23 mouse cellular contexts compared by ENCODE assay signal in genomic region chr9:67712146-67712545, GRCm38 (mm10). TPM values are rescaled to one million over a fixed set of nuclear protein-coding genes. Genes with fewer than 3 reads are reported as not detected.
DNase-seq lines count a peak whose midpoint lies in the region; ATAC-seq and TF ChIP-seq lines count a peak whose summit lies in the region.
"Had no signal": no experiment of that assay in that cellular context is flagged by ENCODE, and none has a peak within 500 bp of the region (broad histone marks: within the 10 kb centered on the region; RNA-seq: fewer than 3 reads in every experiment).

No protein-coding gene starts in this region.

- 0 out of 2 replicates have a peak, but pooled peaks have one; percentile 16 for ATAC-seq in lung, postnatal 0 days
- ATAC-seq in kidney, embryonic 14.5 days (ENCODE audit: low FRiP score, low TSS enrichment), result no peak
- ATAC-seq: activated CD4-positive, CD25-positive, alpha-beta regulatory T cell, adult 4 months; forebrain, embryonic 15.5 days; inflammation-experienced regulatory T-cells, adult 6 months had no signal

- no peak overlapping the region for H3K9ac ChIP-seq in lung, postnatal 0 days (replicated peaks; ENCODE audit: low read depth)
- H3K9ac ChIP-seq in kidney, embryonic 14.5 days (ENCODE audit: low read depth, low read length), result no peak overlapping the region
- H3K9ac ChIP-seq: embryonic facial prominence, embryonic 13.5 days; forebrain, embryonic 12.5 days; forebrain, embryonic 15.5 days; heart, embryonic 12.5 days; heart, embryonic 15.5 days; hindbrain, embryonic 14.5 days had no signal

- TF ChIP-seq POLR2A in lung, adult 2 months (IDR thresholded peaks at IDR 0.05; ENCODE audit: borderline replicate concordance, extremely low read depth, low read depth, low read length), result no peak

- H3K36me3 ChIP-seq in lung, postnatal 0 days (ENCODE audit: insufficient read depth, low read length), result no peaks in the 10 kb centered on the region
- no peaks in the 10 kb centered on the region for H3K36me3 ChIP-seq in kidney, embryonic 14.5 days (ENCODE audit: control insufficient read depth, insufficient read depth, low read length)
- H3K36me3 ChIP-seq: embryonic facial prominence, embryonic 10.5 days; embryonic facial prominence, embryonic 13.5 days; forebrain, embryonic 12.5 days; forebrain, embryonic 15.5 days; G1E; heart, embryonic 12.5 days; heart, embryonic 15.5 days had no signal

- no peak for TF ChIP-seq CTCF in lung, postnatal 0 days (IDR thresholded peaks at IDR 0.05)
- TF ChIP-seq CTCF in lung, adult 2 months (IDR thresholded peaks at IDR 0.05; ENCODE audit: insufficient read depth, low read length), result no peak

- 51% methylated on average over 9 of the region's 9 CpGs for WGBS in lung, postnatal 0 days
- WGBS in lung, adult 2 months, result 57% methylated on average over 9 of the region's 9 CpGs
- 82% methylated on average over 9 of the region's 9 CpGs for WGBS in kidney, embryonic 14.5 days

- no peak overlapping the region for H3K4me3 ChIP-seq in lung, postnatal 0 days (ENCODE audit: low read depth, low read length)
- H3K4me3 ChIP-seq in lung, adult 2 months (replicated peaks; ENCODE audit: extremely low read depth, low read depth, low read length), result no peak overlapping the region
- H3K4me3 ChIP-seq in kidney, embryonic 14.5 days (ENCODE audit: low read length), result no peak overlapping the region
- H3K4me3 ChIP-seq: embryonic facial prominence, embryonic 10.5 days; embryonic facial prominence, embryonic 13.5 days; erythroblast, embryonic 14.5 days; forebrain, embryonic 12.5 days; forebrain, embryonic 15.5 days; heart, adult 2 months; heart, embryonic 12.5 days; heart, embryonic 15.5 days had no signal

- H3K9me3 ChIP-seq in lung, postnatal 0 days (ENCODE audit: low read length), result no peaks in the 10 kb centered on the region
- no peaks in the 10 kb centered on the region for H3K9me3 ChIP-seq in kidney, embryonic 14.5 days (ENCODE audit: control insufficient read depth, low read length)
- H3K9me3 ChIP-seq: embryonic facial prominence, embryonic 10.5 days; embryonic facial prominence, embryonic 13.5 days; forebrain, embryonic 12.5 days; forebrain, embryonic 15.5 days; G1E; heart, embryonic 12.5 days; heart, embryonic 15.5 days had no signal

- H3K27me3 ChIP-seq in lung, postnatal 0 days (replicated peaks; ENCODE audit: insufficient read depth, low read length), result no peaks in the 10 kb centered on the region
- H3K27me3 ChIP-seq in kidney, embryonic 14.5 days (ENCODE audit: control insufficient read depth, insufficient read depth, low read length), result no peaks in the 10 kb centered on the region
- H3K27me3 ChIP-seq: heart, embryonic 15.5 days had no signal

- no peak overlapping the region for H3K27ac ChIP-seq in lung, postnatal 0 days (ENCODE audit: low read length)
- H3K27ac ChIP-seq in kidney, embryonic 14.5 days (ENCODE audit: low read depth, low read length), result no peak overlapping the region
- H3K27ac ChIP-seq: embryonic facial prominence, embryonic 10.5 days; embryonic facial prominence, embryonic 13.5 days; forebrain, embryonic 12.5 days; forebrain, embryonic 15.5 days; heart, adult 2 months; heart, embryonic 15.5 days; hindbrain, embryonic 14.5 days; hindbrain, postnatal 0 days had no signal

- DNase-seq in heart, adult 11 months, result peak; percentile 80
- no peak for DNase-seq in heart, adult 8-10 months (ENCODE audit: low spot score)
- DNase-seq in lung, postnatal 0 days (ENCODE audit: low spot score), result no peak
- no peak for DNase-seq in lung, adult 2 months
- DNase-seq in 416B (ENCODE audit: low read depth), result peak; percentile 24
- peak; percentile 3 for DNase-seq in NIH3T3 (ENCODE audit: low read depth)
- DNase-seq in right cerebral cortex, postnatal 36 days (ENCODE audit: low spot score in 2 of 2), result no peak

- H3K4me1 ChIP-seq in lung, postnatal 0 days (ENCODE audit: insufficient read depth, low read depth, low read length), result no peaks in the 10 kb centered on the region
- no peaks in the 10 kb centered on the region for H3K4me1 ChIP-seq in lung, adult 2 months (ENCODE audit: control insufficient read depth, insufficient read depth, low read length)
- 0 out of 2 replicates have a peak, but pooled peaks cover 4% of the 10 kb centered on the region for H3K4me1 ChIP-seq in kidney, embryonic 14.5 days (ENCODE audit: control insufficient read depth, insufficient read depth, low read length)
- H3K4me1 ChIP-seq: embryonic facial prominence, embryonic 10.5 days; embryonic facial prominence, embryonic 13.5 days; forebrain, embryonic 12.5 days; forebrain, embryonic 15.5 days; heart, embryonic 12.5 days; heart, embryonic 15.5 days had no signal

- H3K4me2 ChIP-seq in lung, postnatal 0 days (replicated peaks; ENCODE audit: low read depth, low read length), result no peak overlapping the region
- H3K4me2 ChIP-seq in kidney, embryonic 14.5 days (replicated peaks; ENCODE audit: low read depth, low read length), result no peak overlapping the region
- H3K4me2 ChIP-seq: embryonic facial prominence, embryonic 13.5 days; forebrain, embryonic 12.5 days; forebrain, embryonic 15.5 days; heart, embryonic 12.5 days; heart, embryonic 15.5 days; hindbrain, embryonic 14.5 days had no signal

- TF ChIP-seq EP300 in lung, postnatal 0 days (IDR thresholded peaks at IDR 0.05), result no peak

RNA-seq across cellular contexts. Expression of gene C2cd4b, which starts 47.1 kb away (rescaled TPM):
- 1 to 10 TPM in 2 of 4 experiments, under 1 TPM in 2; 0.66 to 1.5 (median 1.1) TPM for total RNA-seq in heart, adult 8-10 months (2022)
- polyA plus RNA-seq in lung, postnatal 0 days (2015; fragmentation: Nextera tagmentation; extraction: Ambion mirVana), result 7.7 and 8.8 TPM in 2 replicates
- 10.6 and 21.0 TPM in 2 replicates for polyA plus RNA-seq in lung, adult 2 months (2012; rRNA removed)
- 0.35 and 0.57 TPM in 2 replicates for polyA plus RNA-seq in kidney, embryonic 14.5 days (2014; fragmentation: Nextera tagmentation; extraction: Ambion mirVana)
- total RNA-seq: G1E; gastrocnemius, adult 8-10 months had no signal
- polyA plus RNA-seq: activated CD4-positive, CD25-positive, alpha-beta regulatory T cell, adult 4 months; erythroblast, embryonic 14.5 days; G1E; hindbrain, embryonic 11.5 days; inflammation-experienced regulatory T-cells, adult 6 months had no signal

Comparison
In these comparisons a context has a peak if more than half of its experiments do, and no peak if none do; other contexts are left out.
1. DNase-seq: peak in heart, adult 11 months (single experiment), 416B (single experiment) and NIH3T3 (single experiment); none in heart, adult 8-10 months (single experiment), lung, postnatal 0 days (single experiment), lung, adult 2 months (single experiment) and right cerebral cortex, postnatal 36 days (0 of 2).